Mouse (Mus musculus): Measurements from ENCODE around the gene Arrdc1. TPM values are rescaled to one million over a fixed set of nuclear protein-coding genes. Genes with fewer than 3 reads are reported as not detected.
A peak's percentile ranks its signal among the peaks of the same experiment; 100 is the strongest.

Gene Arrdc1
- polyA plus RNA-seq, 1 experiment from 2014 or later, result 18.9 TPM

- ATAC-seq (ENCODE audit: low FRiP score, low read depth), result peak; percentile 98
- H3K27ac ChIP-seq, result peak within 1 kb of the TSS; percentile 94
- H3K4me2 ChIP-seq (replicated peaks), result peak within 1 kb of the TSS; percentile 71
- no peaks in the 10 kb centered on the region for H3K36me3 ChIP-seq
- peak within 1 kb of the TSS; percentile 96 for H3K4me3 ChIP-seq
- no peaks in the 10 kb centered on the region for H3K9me3 ChIP-seq
- H3K4me1 ChIP-seq, result peaks cover 13% of the 10 kb centered on the region
- WGBS, result under 1% methylated on average over 110 of the region's 112 CpGs
- no peaks in the 10 kb centered on the region for H3K27me3 ChIP-seq (replicated peaks)
- H3K9ac ChIP-seq, result peak within 1 kb of the TSS; percentile 99
These were observed 15.9 kb downstream of the Arrdc1 start, which contains the start of gene Ehmt1 for GRCm38 (mm10) chr2:24918930-24919838. Gene Ehmt1, minus strand, starts transcription at chr2:24919614.

GRCm38 (mm10) chr2:24914762-24915161 is 20.3 kb downstream of the Arrdc1 start:
- no peak overlapping the region for H3K27ac ChIP-seq
- H3K9me3 ChIP-seq, result no peaks in the 10 kb centered on the region

GRCm38 (mm10) chr2:24912589-24912988 is 22.5 kb downstream of the Arrdc1 start:
- Histone ChIP-seq H3K4me3 (no peak overlapping the region), H3K27me3 (replicated peaks) (no peaks in the 10 kb centered on the region), H3K27ac (no peak overlapping the region), H3K4me1 (peaks cover 6% of the 10 kb centered on the region), H3K9ac (no peak overlapping the region), H3K36me3 (no peaks in the 10 kb centered on the region), H3K9me3 (no peaks in the 10 kb centered on the region), H3K4me2 (replicated peaks) (no peak overlapping the region)
- no peak for ATAC-seq (ENCODE audit: low FRiP score, low read depth)

More at GRCm38 (mm10) chr2:24914762-24915161, 20.3 kb downstream of the Arrdc1 start:
- WGBS, result 87% methylated on average over 3 of the region's 3 CpGs
- Histone ChIP-seq H3K27me3 (replicated peaks) (no peaks in the 10 kb centered on the region), H3K9ac (no peak overlapping the region), H3K36me3 (no peaks in the 10 kb centered on the region), H3K4me1 (peaks cover 13% of the 10 kb centered on the region), H3K4me2 (replicated peaks) (no peak overlapping the region), H3K4me3 (no peak overlapping the region)
- no peak for ATAC-seq (ENCODE audit: low FRiP score, low read depth)

GRCm38 (mm10) chr2:24912189-24912588 is 22.9 kb downstream of the Arrdc1 start:
- Histone ChIP-seq H3K27me3 (replicated peaks) (no peaks in the 10 kb centered on the region), H3K9ac (no peak overlapping the region), H3K36me3 (no peaks in the 10 kb centered on the region), H3K4me3 (no peak overlapping the region), H3K4me1 (peaks cover 2% of the 10 kb centered on the region), H3K9me3 (no peaks in the 10 kb centered on the region), H3K4me2 (replicated peaks) (no peak overlapping the region), H3K27ac (no peak overlapping the region)
- WGBS, result 82% methylated on average over 4 of the region's 4 CpGs
- ATAC-seq (ENCODE audit: low FRiP score, low read depth), result no peak

- Histone ChIP-seq H3K27me3 (replicated peaks) (no peaks in the 10 kb centered on the region), H3K4me2 (replicated peaks) (no peak overlapping the region), H3K4me3 (no peak overlapping the region), H3K27ac (no peak overlapping the region), H3K9me3 (no peaks in the 10 kb centered on the region), H3K4me1 (peaks cover 15% of the 10 kb centered on the region), H3K36me3 (no peaks in the 10 kb centered on the region), H3K9ac (no peak overlapping the region)
- ATAC-seq (ENCODE audit: low FRiP score, low read depth), result no peak
- WGBS, result 94% methylated on average over 4 of the region's 4 CpGs
These were observed 24.6 kb downstream of the Arrdc1 start for GRCm38 (mm10) chr2:24910481-24910880.

- WGBS, result 9% methylated on average over 2 of the region's 2 CpGs
- peak overlapping the region; percentile 22; the same call in 1 of the 2 replicates for H3K9ac ChIP-seq
These were observed 29.3 kb downstream of the Arrdc1 start for GRCm38 (mm10) chr2:24905653-24906155.

GRCm38 (mm10) chr2:24904823-24905652 is 30.0 kb downstream of the Arrdc1 start:
- H3K27ac ChIP-seq, result peak overlapping the region; percentile 51
- ATAC-seq (ENCODE audit: low FRiP score, low read depth), result peak; percentile 83
- H3K9me3 ChIP-seq, result no peaks in the 10 kb centered on the region
- no peaks in the 10 kb centered on the region for H3K27me3 ChIP-seq (replicated peaks)
- H3K9ac ChIP-seq, result no peak overlapping the region
- H3K36me3 ChIP-seq, result no peaks in the 10 kb centered on the region
- H3K4me3 ChIP-seq, result no peak overlapping the region
- WGBS, result 43% methylated on average over 11 of the region's 11 CpGs
- peak overlapping the region; percentile 40 for H3K4me2 ChIP-seq (replicated peaks)
- peaks cover 19% of the 10 kb centered on the region for H3K4me1 ChIP-seq

More at GRCm38 (mm10) chr2:24905653-24906155, 29.3 kb downstream of the Arrdc1 start:
- Histone ChIP-seq H3K9me3 (no peaks in the 10 kb centered on the region), H3K27ac (peak overlapping the region; percentile 51), H3K36me3 (no peaks in the 10 kb centered on the region), H3K4me1 (peaks cover 19% of the 10 kb centered on the region), H3K27me3 (replicated peaks) (no peaks in the 10 kb centered on the region), H3K4me2 (replicated peaks) (peak overlapping the region; percentile 40), H3K4me3 (no peak overlapping the region)
- no peak for ATAC-seq (ENCODE audit: low FRiP score, low read depth)

- Histone ChIP-seq H3K36me3 (peaks cover 4% of the 10 kb centered on the region; the same call in 1 of the 2 replicates), H3K4me3 (no peak overlapping the region), H3K4me2 (replicated peaks) (no peak overlapping the region), H3K27ac (no peak overlapping the region), H3K27me3 (replicated peaks) (no peaks in the 10 kb centered on the region), H3K9me3 (no peaks in the 10 kb centered on the region), H3K9ac (no peak overlapping the region), H3K4me1 (peaks cover 19% of the 10 kb centered on the region)
- no peak for ATAC-seq (ENCODE audit: low FRiP score, low read depth)
- 91% methylated on average over 6 of the region's 6 CpGs for WGBS
These were observed 32.1 kb downstream of the Arrdc1 start for GRCm38 (mm10) chr2:24902999-24903398.

- H3K4me2 ChIP-seq (replicated peaks), result no peak overlapping the region
- H3K27me3 ChIP-seq (replicated peaks), result no peaks in the 10 kb centered on the region
- peaks cover 9% of the 10 kb centered on the region for H3K4me1 ChIP-seq
- H3K36me3 ChIP-seq, result peaks cover 6% of the 10 kb centered on the region; the same call in 1 of the 2 replicates
- H3K9ac ChIP-seq, result no peak overlapping the region
- 79% methylated on average over 5 of the region's 5 CpGs for WGBS
- ATAC-seq (ENCODE audit: low FRiP score, low read depth), result no peak
- no peaks in the 10 kb centered on the region for H3K9me3 ChIP-seq
- no peak overlapping the region for H3K27ac ChIP-seq
- H3K4me3 ChIP-seq, result no peak overlapping the region
These were observed 34.0 kb downstream of the Arrdc1 start for GRCm38 (mm10) chr2:24901055-24901454.

GRCm38 (mm10) chr2:24899292-24899691 is 35.8 kb downstream of the Arrdc1 start:
- no peaks in the 10 kb centered on the region for H3K9me3 ChIP-seq
- 96% methylated on average over 2 of the region's 2 CpGs for WGBS
- no peak for ATAC-seq (ENCODE audit: low FRiP score, low read depth)

GRCm38 (mm10) chr2:24896761-24897160 is 38.3 kb downstream of the Arrdc1 start:
- H3K4me3 ChIP-seq, result no peak overlapping the region
- no peaks in the 10 kb centered on the region for H3K27me3 ChIP-seq (replicated peaks)
- H3K4me1 ChIP-seq, result no peaks in the 10 kb centered on the region
- H3K27ac ChIP-seq, result no peak overlapping the region
- H3K36me3 ChIP-seq, result peaks cover 6% of the 10 kb centered on the region; the same call in 1 of the 2 replicates
- no peak overlapping the region for H3K4me2 ChIP-seq (replicated peaks)
- 87% methylated on average over 4 of the region's 4 CpGs for WGBS
- no peak overlapping the region for H3K9ac ChIP-seq
- ATAC-seq (ENCODE audit: low FRiP score, low read depth), result no peak
- H3K9me3 ChIP-seq, result no peaks in the 10 kb centered on the region

More at GRCm38 (mm10) chr2:24899292-24899691, 35.8 kb downstream of the Arrdc1 start:
- no peaks in the 10 kb centered on the region for H3K4me1 ChIP-seq
- no peak overlapping the region for H3K27ac ChIP-seq
- no peaks in the 10 kb centered on the region for H3K27me3 ChIP-seq (replicated peaks)
- peaks cover 6% of the 10 kb centered on the region; the same call in 1 of the 2 replicates for H3K36me3 ChIP-seq
- H3K4me3 ChIP-seq, result no peak overlapping the region
- H3K4me2 ChIP-seq (replicated peaks), result no peak overlapping the region
- H3K9ac ChIP-seq, result no peak overlapping the region

GRCm38 (mm10) chr2:24894211-24894610 is 40.8 kb downstream of the Arrdc1 start:
- no peak overlapping the region for H3K9ac ChIP-seq
- no peaks in the 10 kb centered on the region for H3K4me1 ChIP-seq
- 83% methylated on average over 1 of the region's 1 CpGs for WGBS
- H3K27me3 ChIP-seq (replicated peaks), result no peaks in the 10 kb centered on the region
- no peak overlapping the region for H3K4me3 ChIP-seq
- H3K36me3 ChIP-seq, result peaks cover 5% of the 10 kb centered on the region; the same call in 1 of the 2 replicates
- no peak overlapping the region for H3K4me2 ChIP-seq (replicated peaks)
- ATAC-seq (ENCODE audit: low FRiP score, low read depth), result no peak
- no peak overlapping the region for H3K27ac ChIP-seq
- no peaks in the 10 kb centered on the region for H3K9me3 ChIP-seq
